Comparison of ENCODE assay signal across 9 mouse cellular contexts in genomic region chr19:50052910-50053309, GRCm38 (mm10).
A peak's percentile ranks its signal among the peaks of the same experiment; 100 is the strongest.
ATAC-seq and TF ChIP-seq lines count a peak whose summit lies in the region.
"Had no signal": no experiment of that assay in that cellular context is flagged by ENCODE, and none has a peak within 500 bp of the region (broad histone marks: within the 10 kb centered on the region; RNA-seq: fewer than 3 reads in every experiment).

No protein-coding gene starts in this region.

- 69% methylated on average over 2 of the region's 2 CpGs for WGBS in intestine, embryonic 15.5 days
- WGBS in intestine, postnatal 0 days: 36% methylated on average over 2 of the region's 2 CpGs
- 61% methylated on average over 2 of the region's 2 CpGs for WGBS in intestine, embryonic 16.5 days

- no peak for TF ChIP-seq CTCF in intestine, postnatal 0 days (IDR thresholded peaks at IDR 0.05; ENCODE audit: low read depth)

- H3K9ac ChIP-seq in intestine, embryonic 15.5 days: no peak overlapping the region
- H3K9ac ChIP-seq in intestine, postnatal 0 days (ENCODE audit: low read depth, low read length): no peak overlapping the region
- no peak overlapping the region for H3K9ac ChIP-seq in intestine, embryonic 16.5 days (ENCODE audit: low read depth, low read length)

- no peak overlapping the region for H3K27ac ChIP-seq in intestine, embryonic 15.5 days
- H3K27ac ChIP-seq in intestine, postnatal 0 days (ENCODE audit: low read depth, low read length): no peak overlapping the region
- no peak overlapping the region for H3K27ac ChIP-seq in intestine, embryonic 16.5 days (ENCODE audit: low read length)

- peak; percentile 89 for ATAC-seq in intestine, embryonic 15.5 days
- ATAC-seq in intestine, postnatal 0 days: no peak
- ATAC-seq in intestine, embryonic 16.5 days: peak; percentile 94
- ATAC-seq in monocyte, adult 5-6 weeks (replicated peaks; ENCODE audit: insufficient number of reproducible peaks, low FRiP score, low TSS enrichment, poor library complexity, severe bottlenecking): no peak
- ATAC-seq: activated CD4-positive, CD25-positive, alpha-beta regulatory T cell, adult 4 months; CD4-positive, CD25-positive, alpha-beta regulatory T cell, adult 4 months; Patski had no signal

- no peak overlapping the region for H3K4me2 ChIP-seq in intestine, embryonic 15.5 days (replicated peaks)
- H3K4me2 ChIP-seq in intestine, postnatal 0 days (replicated peaks; ENCODE audit: low read depth): no peak overlapping the region
- H3K4me2 ChIP-seq in intestine, embryonic 16.5 days (ENCODE audit: low read depth, low read length): no peak overlapping the region

- H3K9me3 ChIP-seq in intestine, embryonic 15.5 days: no peaks in the 10 kb centered on the region
- no peaks in the 10 kb centered on the region for H3K9me3 ChIP-seq in intestine, postnatal 0 days (ENCODE audit: control insufficient read depth)
- H3K9me3 ChIP-seq in intestine, embryonic 16.5 days (ENCODE audit: control insufficient read depth, low read length): no peaks in the 10 kb centered on the region
- H3K9me3 ChIP-seq: G1E had no signal

- H3K36me3 ChIP-seq in intestine, embryonic 15.5 days: no peaks in the 10 kb centered on the region
- no peaks in the 10 kb centered on the region for H3K36me3 ChIP-seq in intestine, postnatal 0 days (ENCODE audit: control insufficient read depth, insufficient read depth)
- no peaks in the 10 kb centered on the region for H3K36me3 ChIP-seq in intestine, embryonic 16.5 days (ENCODE audit: control insufficient read depth, insufficient read depth, low read length)
- H3K36me3 ChIP-seq: G1E had no signal

- no peaks in the 10 kb centered on the region for H3K4me1 ChIP-seq in intestine, embryonic 15.5 days (replicated peaks)
- H3K4me1 ChIP-seq in intestine, postnatal 0 days (replicated peaks; ENCODE audit: control insufficient read depth, insufficient read depth, low read length): no peaks in the 10 kb centered on the region
- no peaks in the 10 kb centered on the region; the same call in 1 of the 2 replicates for H3K4me1 ChIP-seq in intestine, embryonic 16.5 days (ENCODE audit: control insufficient read depth, insufficient read depth, low read length)

- H3K27me3 ChIP-seq in intestine, embryonic 15.5 days (replicated peaks): no peaks in the 10 kb centered on the region
- H3K27me3 ChIP-seq in intestine, postnatal 0 days (replicated peaks; ENCODE audit: control insufficient read depth, insufficient read depth, low read length): no peaks in the 10 kb centered on the region
- no peaks in the 10 kb centered on the region for H3K27me3 ChIP-seq in intestine, embryonic 16.5 days (replicated peaks; ENCODE audit: control insufficient read depth, insufficient read depth, low read length)
- H3K27me3 ChIP-seq: CH12.LX, Patski had no signal

- no peak overlapping the region for H3K4me3 ChIP-seq in intestine, embryonic 15.5 days (replicated peaks)
- H3K4me3 ChIP-seq in intestine, postnatal 0 days (ENCODE audit: low read depth, low read length): no peak overlapping the region
- H3K4me3 ChIP-seq in intestine, embryonic 16.5 days (ENCODE audit: low read length): no peak overlapping the region

Comparison
In these comparisons a context has a peak if more than half of its experiments do, and no peak if none do; other contexts are left out.
1. ATAC-seq: peak in intestine, embryonic 15.5 days (single experiment) and intestine, embryonic 16.5 days (single experiment); none in intestine, postnatal 0 days (single experiment) and monocyte, adult 5-6 weeks (single experiment).